Mouse (Mus musculus) mouse embryonic stem cell (cell line): ENCODE data around the gene Saal1.
"Not testable (repeated sequence)": the region's sequence is repeated elsewhere in the genome, so short reads cannot be mapped to it uniquely, and the experiment has no call there.

ENCODE experiments used
- in situ Hi-C, 2 experiments: fragments of 300-500 bp; cut with MboI; formaldehyde crosslinking; loops; 1 replicate in 1 of 2; 3 replicates in 1 of 2; pipeline ENCODE4 v1.14.3; 2019 to 2020; ENCODE audit warnings: low sequenced_read_pairs in 2 of 2, low pct_unique_long_range_greater_than_20kb in 1 of 2, mixed read lengths in 1 of 2; ENCODE audit not compliant: unreplicated experiment in 1 of 2

The Saal1 gene

DNA sequence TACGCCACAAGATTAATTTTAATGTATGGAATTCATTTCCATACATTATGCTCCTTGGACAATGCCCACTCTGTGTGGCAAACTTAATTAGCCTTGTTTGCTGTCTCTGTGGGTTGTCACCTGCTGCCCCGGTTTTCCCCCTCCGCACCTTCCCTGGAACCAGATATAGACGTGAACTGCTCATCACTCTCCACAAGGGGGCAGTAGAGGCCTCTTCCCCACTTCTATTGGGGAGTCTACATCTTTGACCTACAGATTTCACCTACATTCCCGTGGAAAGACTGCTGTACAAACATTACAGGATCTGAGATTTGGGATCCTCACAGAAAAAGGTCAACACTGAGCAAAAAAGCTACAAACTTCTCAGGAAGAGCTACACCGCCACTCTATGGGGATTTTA is 4.0 kb upstream of the Saal1 start:
- in situ Hi-C loops = loop anchor here in 1 of 2 experiments (5.0 kb wide), 1 partner anchor 53 kb away; no protein-coding TSS in a partner anchor

DNA sequence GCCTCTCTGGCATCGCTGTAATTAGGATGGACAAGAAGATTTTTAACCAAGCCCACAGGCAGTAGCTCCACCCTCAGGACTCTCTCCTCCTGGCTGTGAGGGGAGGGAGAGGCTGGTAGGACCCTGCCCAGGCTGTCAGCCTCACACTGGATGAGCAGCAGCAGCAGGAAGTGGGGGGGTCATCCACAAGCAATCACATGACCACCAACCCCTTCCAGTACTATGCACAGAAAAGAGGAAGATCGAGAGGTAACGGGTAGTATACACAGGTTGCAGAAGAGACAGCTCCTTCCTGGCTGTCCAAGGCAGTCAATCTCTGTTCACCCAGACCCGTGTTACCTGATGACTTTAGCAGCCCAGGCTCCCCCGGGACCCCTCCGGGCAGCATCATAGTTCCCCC is 1.8 kb upstream of the Saal1 start:
- in situ Hi-C loops = loop anchor here in 1 of 2 experiments (5.0 kb wide), 1 partner anchor 55 kb away; no protein-coding TSS in a partner anchor

DNA sequence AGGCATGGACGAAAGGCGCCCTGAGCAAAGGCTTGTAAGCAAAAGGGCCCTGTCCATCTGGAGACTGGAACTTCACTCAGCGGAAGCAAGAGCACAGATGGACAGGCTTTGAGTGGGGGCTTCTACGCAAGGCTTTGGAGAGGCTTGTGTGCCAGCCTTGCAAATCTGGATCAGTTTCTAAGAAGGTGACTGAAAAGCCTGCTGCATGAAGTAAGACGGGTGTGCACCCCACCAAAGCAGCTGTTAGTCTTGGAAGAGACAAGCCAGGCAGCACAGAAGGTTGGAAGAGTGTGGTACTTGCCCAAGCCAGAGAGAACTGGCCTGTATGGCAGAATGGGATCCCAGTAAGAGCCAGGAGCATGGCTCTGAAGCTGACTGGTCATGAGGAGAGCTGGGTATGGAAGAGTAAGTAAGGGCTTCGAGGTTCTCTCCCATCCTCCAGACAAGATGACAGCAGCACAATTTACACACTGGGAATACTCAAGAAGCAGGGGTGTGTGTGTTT is 9.9 kb downstream of the Saal1 start:
- in situ Hi-C loops = loop anchor here in 1 of 2 experiments (5.0 kb wide), 1 partner anchor 97 kb away; the partner anchor contains the start of genes Gtf2h1 and Hps5

GRCm38 (mm10) chr7:46696754-46697153 is 13.7 kb downstream of the Saal1 start:
- in situ Hi-C loops = no loop called here

DNA sequence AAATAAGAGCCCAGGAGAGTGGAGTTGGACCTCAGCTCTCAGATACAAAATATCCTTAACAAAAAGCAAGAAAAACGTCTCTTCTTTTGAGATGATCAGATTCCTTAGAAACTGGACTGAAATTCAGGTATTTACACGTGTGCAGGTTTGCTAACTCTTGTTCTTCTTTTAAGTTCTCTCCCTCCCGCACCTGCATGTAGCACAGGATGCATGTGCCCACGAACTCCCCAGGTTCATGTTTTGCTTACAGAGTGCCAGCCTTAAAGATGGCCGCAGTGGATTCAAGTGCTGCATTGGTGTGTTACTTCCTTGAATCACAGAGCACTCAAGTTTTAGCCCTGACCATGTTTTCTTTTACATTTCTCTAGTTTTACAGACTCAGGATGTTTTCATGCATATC is 23.7 kb downstream of the Saal1 start:
- in situ Hi-C loops = no loop called here

- in situ Hi-C loops = no loop called here
Measured at GRCm38 (mm10) chr7:46680732-46681131, 29.7 kb downstream of the Saal1 start.

DNA sequence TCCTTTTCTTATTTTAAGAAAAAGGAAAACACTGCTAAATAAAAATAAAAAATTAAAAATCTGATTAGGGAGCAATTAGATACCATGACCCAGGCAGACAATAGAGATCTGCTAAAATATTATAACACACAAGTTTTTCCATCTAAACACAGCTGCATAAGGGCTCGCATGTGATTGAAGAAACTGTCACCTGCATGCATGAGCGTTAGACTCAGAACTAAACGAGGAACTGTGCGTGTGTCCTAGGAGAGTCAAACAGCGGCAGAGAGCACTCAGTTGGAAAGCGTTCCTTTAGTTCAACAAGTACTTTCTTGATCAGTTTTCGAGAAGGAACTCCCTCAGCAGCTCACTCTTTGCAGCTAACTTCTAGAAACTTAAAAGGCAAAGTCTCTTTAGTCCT is 31.4 kb downstream of the Saal1 start:
- in situ Hi-C loops = not testable (repeated sequence)

DNA sequence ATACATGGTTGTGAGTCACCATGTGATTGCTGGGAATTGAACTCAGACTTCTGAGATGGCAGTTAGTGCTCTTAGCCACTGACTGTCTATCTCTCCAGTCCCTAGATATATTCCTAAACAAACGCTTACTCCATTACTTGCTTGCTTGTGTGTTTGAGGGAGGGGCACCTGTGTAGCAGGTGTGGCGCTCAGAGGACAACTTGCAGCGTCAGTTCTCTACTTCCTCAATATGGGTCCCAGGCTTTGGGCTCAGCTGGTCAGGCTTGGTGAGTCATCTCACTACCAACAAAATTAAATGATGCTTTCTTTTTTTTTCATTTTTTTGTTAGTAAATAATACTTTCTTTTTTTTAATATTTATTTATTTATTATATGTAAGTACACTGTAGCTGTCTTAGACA is 32.1 kb downstream of the Saal1 start:
- in situ Hi-C loops = no loop called here

GRCm38 (mm10) chr7:46676808-46677360 is 33.6 kb downstream of the Saal1 start:
- in situ Hi-C loops = no loop called here

GRCm38 (mm10) chr7:46675886-46676285 is 34.6 kb downstream of the Saal1 start:
- in situ Hi-C loops = no loop called here

DNA sequence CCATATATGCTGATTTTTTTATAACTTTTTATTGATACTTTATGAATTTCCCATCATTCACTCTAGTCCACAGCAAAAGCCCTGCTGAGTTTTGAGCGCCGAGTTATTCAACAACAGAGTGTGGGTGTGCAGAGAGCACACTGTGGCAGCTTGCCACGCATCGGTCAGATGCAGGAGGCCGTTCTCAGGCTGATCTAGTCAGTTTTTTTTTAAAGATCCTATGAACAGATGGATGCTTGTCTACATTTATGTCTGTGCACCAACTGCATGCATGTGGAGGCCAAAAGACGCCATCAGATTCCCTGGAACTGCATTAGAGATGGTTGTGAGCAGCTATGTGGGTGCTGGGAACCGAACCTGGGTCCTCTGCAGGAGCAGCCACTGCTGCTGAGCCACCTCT is 35.4 kb downstream of the Saal1 start:
- in situ Hi-C loops = no loop called here

DNA sequence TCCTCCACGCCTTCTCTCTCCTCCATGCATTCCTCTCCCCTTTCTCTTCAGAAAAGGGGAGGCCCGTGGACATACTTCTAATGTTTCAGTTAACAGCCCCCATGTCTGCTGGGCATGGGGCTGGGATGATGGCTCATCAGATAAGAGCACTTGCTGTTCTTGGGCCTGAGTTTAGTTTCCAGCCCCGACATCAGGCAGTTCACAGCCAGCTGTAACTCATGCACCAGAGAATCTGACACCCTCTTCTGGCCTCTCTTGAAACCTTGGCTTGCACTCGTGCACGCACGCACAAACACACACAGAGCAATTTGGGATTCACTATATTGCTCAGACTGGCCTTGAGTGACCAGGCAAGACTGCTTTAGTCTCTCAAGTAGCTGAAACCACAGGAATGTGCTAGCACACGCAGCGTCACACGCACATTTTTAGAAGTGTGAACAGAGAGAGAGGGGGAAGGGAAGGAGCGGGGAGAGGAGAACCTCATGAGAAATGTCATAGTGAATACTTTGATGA is 38.3 kb downstream of the Saal1 start, which contains the start of gene Tph1:
Tph1 (minus strand) TSS at position 378 of the 513 bp plus-strand sequence.
- in situ Hi-C loops = no loop called here

- in situ Hi-C loops = no loop called here
Measured at GRCm38 (mm10) chr7:46667256-46667655, 43.2 kb downstream of the Saal1 start.

DNA sequence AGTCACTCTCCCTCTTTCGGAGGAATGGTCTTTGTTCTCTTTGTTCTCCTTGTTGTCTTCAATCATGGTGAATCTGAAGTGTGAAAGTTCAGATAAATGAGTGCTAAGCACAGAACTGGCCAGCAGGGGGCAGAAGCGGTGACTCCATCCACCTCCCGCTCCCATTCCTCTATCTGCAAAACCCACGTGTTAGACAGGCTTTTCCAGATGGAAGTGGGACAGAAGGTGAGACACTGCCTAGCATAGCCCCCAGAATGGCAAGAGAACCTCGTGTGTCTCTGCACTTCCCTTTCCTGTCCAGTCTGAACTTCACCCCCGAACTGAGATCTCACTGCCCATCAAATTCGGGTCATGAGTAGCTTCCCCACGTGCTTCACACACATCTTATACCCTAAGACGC is 45.2 kb downstream of the Saal1 start:
- in situ Hi-C loops = no loop called here

GRCm38 (mm10) chr7:46661591-46662090 is 48.8 kb downstream of the Saal1 start:
- in situ Hi-C loops = no loop called here

DNA sequence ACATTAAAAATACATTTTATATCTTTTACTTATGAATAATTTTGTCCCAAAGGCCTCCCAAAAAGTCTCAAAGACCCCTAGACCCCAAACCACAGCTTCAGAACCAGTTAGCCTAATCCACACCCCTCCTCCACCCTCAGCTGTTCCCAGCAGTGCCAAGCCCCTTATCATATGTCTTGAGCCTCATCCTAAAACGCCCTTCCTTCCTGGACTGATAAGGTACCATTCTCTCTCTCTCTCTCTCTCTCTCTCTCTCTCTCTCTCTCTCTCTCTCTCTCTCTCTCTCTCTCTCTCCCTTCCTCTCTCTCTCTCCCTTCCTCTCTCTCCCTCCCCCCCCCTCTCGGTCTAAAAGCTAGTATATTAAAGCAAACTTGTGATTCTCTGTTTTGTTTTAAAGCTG is 58.2 kb downstream of the Saal1 start:
- in situ Hi-C loops = no loop called here

DNA sequence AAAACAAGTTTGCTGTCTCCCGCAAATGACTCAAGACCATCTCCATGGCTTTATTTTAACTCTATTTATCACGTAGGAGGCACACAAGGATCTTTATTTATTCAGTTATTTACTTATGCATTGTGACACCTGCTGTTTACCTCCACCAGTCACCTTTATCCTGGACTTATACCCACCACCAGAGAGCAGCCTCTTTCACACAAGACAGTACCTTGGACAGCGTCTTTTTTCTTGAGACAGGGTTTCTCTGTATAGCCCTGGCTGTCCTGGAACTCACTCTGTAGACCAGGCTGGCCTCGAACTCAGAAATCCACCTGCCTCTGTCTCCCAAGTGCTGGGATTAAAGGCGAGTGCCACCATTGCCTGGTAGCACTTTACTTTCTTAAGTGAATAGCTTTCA is 60.2 kb downstream of the Saal1 start:
- in situ Hi-C loops = not testable (repeated sequence)

GRCm38 (mm10) chr7:46648431-46649140 is 61.9 kb downstream of the Saal1 start:
- in situ Hi-C loops = no loop called here

DNA sequence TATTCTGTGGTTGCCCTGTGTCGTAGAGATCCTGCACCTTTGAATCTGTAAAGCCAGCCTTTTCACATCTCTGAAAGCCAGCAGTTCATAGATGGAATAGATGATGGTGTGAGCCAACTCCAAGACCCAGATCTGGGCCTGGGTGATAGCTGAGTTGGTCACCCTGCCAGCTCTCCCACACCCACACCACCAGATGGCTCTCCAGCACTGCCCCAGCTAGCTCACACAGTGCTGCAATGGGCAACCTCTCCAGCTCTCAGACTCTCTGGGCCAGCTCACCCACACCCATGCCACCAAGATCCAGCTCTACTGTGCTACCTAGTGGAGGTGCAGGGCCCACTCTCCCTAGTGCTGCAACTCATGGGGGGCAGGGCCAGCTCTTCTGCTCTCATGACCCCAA is 67.3 kb downstream of the Saal1 start:
- in situ Hi-C loops = no loop called here
